Mouse (Mus musculus): Measurements from ENCODE around the gene Gm44579. TPM values are rescaled to one million over a fixed set of nuclear protein-coding genes. Genes with fewer than 3 reads are reported as not detected.
A peak's percentile ranks its signal among the peaks of the same experiment; 100 is the strongest.

Gm44579 gene
- total RNA-seq, 2 experiments from 2014 or later, result not detected

- peak; percentile 90 to 91 for DNase-seq
Measured at GRCm38 (mm10) chr15:98167645-98168621, 52.8 kb downstream of the Gm44579 start.

GRCm38 (mm10) chr15:98166963-98167644, 53.7 kb downstream of the Gm44579 start, which contains the start of gene Ccdc184:
Gene Ccdc184 (plus strand): TSS chr15:98167158.
- no peak for DNase-seq

- no peak for DNase-seq
Measured at GRCm38 (mm10) chr15:98165525-98165924, 55.3 kb downstream of the Gm44579 start, which contains the start of gene Asb8. Gene Asb8 (minus strand): TSS chr15:98165625.

GRCm38 (mm10) chr15:98162561-98162960, 58.2 kb downstream of the Gm44579 start:
- no peak for DNase-seq

GRCm38 (mm10) chr15:98161026-98161805, 59.6 kb downstream of the Gm44579 start:
- DNase-seq, result no peak

- no peak for DNase-seq
Measured at GRCm38 (mm10) chr15:98157253-98157652, 63.5 kb downstream of the Gm44579 start.

GRCm38 (mm10) chr15:98155944-98156343, 64.8 kb downstream of the Gm44579 start:
- no peak for DNase-seq

GRCm38 (mm10) chr15:98155272-98155671, 65.5 kb downstream of the Gm44579 start:
- no peak for DNase-seq

- DNase-seq, result no peak
Measured at GRCm38 (mm10) chr15:98154631-98155030, 66.1 kb downstream of the Gm44579 start.

GRCm38 (mm10) chr15:98154146-98154545, 66.6 kb downstream of the Gm44579 start:
- no peak for DNase-seq

GRCm38 (mm10) chr15:98153625-98154024, 67.2 kb downstream of the Gm44579 start:
- DNase-seq, result no peak

GRCm38 (mm10) chr15:98152916-98153315, 67.9 kb downstream of the Gm44579 start:
- no peak for DNase-seq

- no peak for DNase-seq
Measured at GRCm38 (mm10) chr15:98149166-98149602, 71.6 kb downstream of the Gm44579 start.

GRCm38 (mm10) chr15:98148356-98148755, 72.4 kb downstream of the Gm44579 start:
- DNase-seq, result no peak

GRCm38 (mm10) chr15:98145559-98146181, 75.1 kb downstream of the Gm44579 start:
- peak; percentile 90 to 93 for DNase-seq

- DNase-seq, result no peak
Measured at GRCm38 (mm10) chr15:98144861-98145507, 75.8 kb downstream of the Gm44579 start.

GRCm38 (mm10) chr15:98142515-98142914, 78.3 kb downstream of the Gm44579 start:
- DNase-seq, result no peak

- DNase-seq, result no peak
Measured at GRCm38 (mm10) chr15:98140809-98141208, 80.0 kb downstream of the Gm44579 start.

- DNase-seq, result no peak
Measured at GRCm38 (mm10) chr15:98139763-98140162, 81.0 kb downstream of the Gm44579 start.

GRCm38 (mm10) chr15:98136871-98137270, 83.9 kb downstream of the Gm44579 start:
- no peak for DNase-seq

All from layer of hippocampus, postnatal 36 days (tissue).